Mouse (Mus musculus) limb, embryonic 14.5 days (tissue): ENCODE measurements around the gene Vav2. TPM values are rescaled to one million over a fixed set of nuclear protein-coding genes. Genes with fewer than 3 reads are reported as not detected.
A peak's percentile ranks its signal among the peaks of the same experiment; 100 is the strongest.

Experiments
- ATAC-seq: fragments of 200-750 bp; cut with Nextera tagmentation; 2 replicates; pipeline ENCODE4 v1.8.0; 2017; ENCODE audit warnings: low read depth, moderate number of reproducible peaks, moderate TSS enrichment; ENCODE audit not compliant: low FRiP score
- DNase-seq: peaks from one replicate; pipeline ENCODE4 v3.0.0-alpha.2; 2015; ENCODE audit warnings: low spot score
- H3K27ac ChIP-seq: fragments of 300-500 bp; sonication (generic); replicated peaks from 2 replicates; pipeline ENCODE4 v1.5.1; 2014; ENCODE audit warnings: low read depth, mild to moderate bottlenecking, low read length, moderate library complexity, mixed read lengths
- H3K27me3 ChIP-seq: fragments of 300-500 bp; sonication (generic); 2 replicates; pipeline ENCODE4 v1.6.1; 2014; ENCODE audit warnings: low read length, mixed read lengths; ENCODE audit not compliant: control insufficient read depth, insufficient read depth
- H3K36me3 ChIP-seq: fragments of 300-500 bp; sonication (generic); 2 replicates; pipeline ENCODE4 v1.6.1; 2014; ENCODE audit warnings: mild to moderate bottlenecking, low read length, moderate library complexity, mixed read lengths; ENCODE audit not compliant: control insufficient read depth, insufficient read depth
- H3K4me1 ChIP-seq: fragments of 300-500 bp; sonication (generic); 2 replicates; pipeline ENCODE4 v1.6.1; 2014; ENCODE audit warnings: antibody characterized with exemption, low read length, mixed read lengths; ENCODE audit not compliant: control insufficient read depth, insufficient read depth
- H3K4me2 ChIP-seq: fragments of 300-500 bp; sonication (generic); replicated peaks from 2 replicates; pipeline ENCODE4 v1.6.1; 2014; ENCODE audit warnings: low read depth, mild to moderate bottlenecking, low read length, moderate library complexity; ENCODE audit not compliant: severe bottlenecking
- H3K4me3 ChIP-seq: fragments of 300-500 bp; sonication (generic); replicated peaks from 2 replicates; pipeline ENCODE4 v1.5.1; 2014; ENCODE audit warnings: low read length
- H3K9ac ChIP-seq: fragments of 300-500 bp; sonication (generic); 2 replicates; pipeline ENCODE4 v1.6.1; 2014; ENCODE audit warnings: mild to moderate bottlenecking, low read depth, low read length, moderate library complexity; ENCODE audit not compliant: severe bottlenecking
- H3K9me3 ChIP-seq: fragments of 300-500 bp; sonication (generic); 2 replicates; pipeline ENCODE4 v1.6.1; 2016; ENCODE audit warnings: low read length; ENCODE audit not compliant: control insufficient read depth
- POLR2A ChIP-seq: fragments of 200-500 bp; IDR thresholded peaks from 2 replicates; pipeline ENCODE4 v1.8.0; 2012; ENCODE audit warnings: inconsistent platforms, mild to moderate bottlenecking, moderate library complexity, borderline replicate concordance; ENCODE audit not compliant: insufficient read depth, insufficient read length; ENCODE audit errors: extremely low read depth
- WGBS: fragments of 180-500 bp; shearing (Covaris S2); extraction: QIAGEN DNeasy Blood & Tissue Kit; methylation state at CpG from one replicate; pipeline ENCODE4 v1.1.7; 2014; 5-methylcytosine and 5-hydroxymethylcytosine counted together
- polyA plus RNA-seq, 2 experiments: library from polyadenylated mRNA; depleted of rRNA in 1 of 2; stranded (reverse) in 1 of 2; unstranded in 1 of 2; fragments of >200 nt; fragmentation: Nextera tagmentation in 1 of 2; extraction: Ambion mirVana in 1 of 2; gene quantifications; 2 replicates each; pipeline versions ENCODE4 v1.2.1 to v1.2.3; 2012 to 2014

Vav2 gene
- polyA plus RNA-seq, 2 experiments, result 5.9 to 19.6 TPM

DNA sequence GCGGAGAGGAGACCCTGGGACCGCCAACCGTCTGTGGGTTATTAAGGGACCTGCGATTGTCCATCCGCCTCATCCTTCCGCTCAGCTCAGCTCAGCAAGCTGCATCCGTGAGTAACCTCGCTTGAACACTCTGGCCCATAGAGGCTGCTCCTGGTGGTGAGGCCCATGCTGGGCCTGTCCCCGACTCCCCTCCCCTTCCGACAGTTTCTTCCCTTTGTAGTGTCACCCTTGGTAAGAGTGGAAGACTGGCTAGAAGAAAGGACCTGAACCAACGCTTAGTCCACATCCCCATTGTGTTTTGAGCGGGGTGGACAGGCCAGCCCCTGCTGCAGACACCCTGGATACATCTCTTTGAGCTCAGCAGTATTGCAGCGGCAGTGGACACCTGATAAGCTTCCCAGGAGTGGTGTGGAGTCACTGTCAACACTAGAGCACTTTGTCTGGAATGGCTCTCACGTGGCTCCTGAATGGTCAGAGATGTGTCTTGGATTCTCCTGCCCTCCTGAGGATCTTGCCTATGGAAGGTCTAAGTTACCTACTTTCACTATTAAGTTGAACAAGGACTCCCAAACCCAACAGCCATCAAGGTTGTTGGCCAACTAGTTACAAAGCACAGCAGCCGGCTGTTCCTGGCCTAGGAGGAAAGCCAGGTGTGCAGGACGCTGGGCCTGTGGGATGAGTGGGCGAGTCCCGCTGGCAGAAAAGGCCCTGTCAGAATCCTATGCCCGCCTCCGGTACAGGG lies 16.0 kb upstream of the Vav2 start:
- Histone ChIP-seq H3K9me3 (no peaks in the 10 kb centered on the region), H3K9ac (peak overlapping the region; percentile 73), H3K36me3 (peaks cover 36% of the 10 kb centered on the region), H3K4me2 (peak overlapping the region; percentile 75), H3K4me1 (0 out of 2 replicates have a peak, but pooled peaks cover 5% of the 10 kb centered on the region), H3K27ac (0 out of 2 replicates have a peak overlapping the region, but pooled peaks have one; percentile 26), H3K27me3 (no peaks in the 10 kb centered on the region), H3K4me3 (peak overlapping the region; percentile 68)
- no peak for DNase-seq
- ATAC-seq, result peak; percentile 8; the same call in 1 of the 2 replicates
- 36% methylated on average over 19 of the region's 20 CpGs for WGBS
- TF ChIP-seq POLR2A, result no peak

DNA sequence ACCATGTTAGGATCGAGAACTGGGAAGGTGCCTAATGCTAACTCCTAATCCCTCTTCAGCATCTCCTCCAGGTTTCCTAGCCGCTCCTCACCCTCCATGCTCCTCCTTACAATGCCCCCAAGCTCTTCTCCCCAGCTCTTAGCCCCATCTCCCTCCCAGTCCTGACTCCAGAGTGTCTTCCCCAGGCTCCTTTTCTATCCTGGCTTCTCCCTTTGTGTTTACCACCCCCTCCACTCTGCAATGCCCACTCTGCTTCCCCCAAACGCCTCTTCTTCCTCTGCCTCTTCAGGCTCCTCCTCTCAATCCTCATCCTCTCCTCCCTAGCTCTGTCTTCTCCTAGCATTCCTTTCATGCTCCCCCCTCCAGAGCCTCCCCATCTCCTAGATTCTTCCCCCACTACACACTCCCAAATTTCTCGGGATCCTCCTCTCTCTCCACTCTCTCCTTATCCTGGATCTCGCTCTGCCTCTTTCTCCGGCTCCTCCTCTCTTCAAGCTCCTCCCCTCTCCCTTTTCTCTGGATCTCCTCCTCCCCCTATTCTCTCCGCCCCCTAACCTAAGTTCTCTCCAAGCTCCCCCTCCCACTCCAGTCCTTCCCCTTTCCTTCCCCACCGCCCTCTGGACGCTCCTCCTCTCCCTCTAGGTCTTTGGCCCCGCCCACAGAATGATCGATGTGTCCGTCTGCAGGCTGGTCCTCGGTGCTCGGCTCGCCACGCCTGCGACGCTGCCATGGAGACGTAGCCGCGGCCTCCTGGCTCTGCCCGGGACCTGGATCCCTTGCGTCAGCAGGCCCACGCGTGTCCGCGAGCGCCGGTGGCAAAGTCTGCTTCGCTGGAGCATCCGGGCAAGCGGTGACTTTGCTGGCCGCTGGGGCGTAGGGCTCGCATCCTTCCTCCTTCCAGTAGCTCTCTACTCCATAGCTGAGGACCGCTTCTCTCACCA lies 15.2 kb upstream of the Vav2 start, which contains the start of gene Brd3os:
Gene Brd3os (plus strand): TSS at position 558 of the 941 bp plus-strand sequence.
- WGBS, result 2% methylated on average over 36 of the region's 36 CpGs
- TF ChIP-seq POLR2A, result 0 out of 2 replicates have a peak, but pooled peaks have one; percentile 61
- peak within 1 kb of the TSS; percentile 75 for H3K27ac ChIP-seq

DNA sequence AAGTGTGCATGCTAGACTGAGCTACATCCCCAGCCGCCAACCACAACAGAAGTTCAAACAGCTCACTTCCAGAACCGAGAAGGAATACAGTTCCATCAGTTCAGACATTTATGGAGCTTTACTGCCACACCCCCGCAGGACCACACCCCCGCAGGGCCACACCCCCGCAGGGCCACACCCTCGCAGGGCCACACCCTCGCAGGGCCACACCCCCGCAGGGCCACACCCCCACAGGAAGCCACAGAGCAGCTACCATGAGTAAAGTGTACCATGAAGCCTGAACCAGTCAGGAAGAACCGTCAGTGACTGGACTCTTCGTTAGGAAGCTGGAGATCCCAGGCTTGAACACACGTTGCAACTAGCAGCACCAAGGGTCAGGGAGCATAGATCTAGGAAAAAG lies 11.4 kb upstream of the Vav2 start:
- H3K27me3 ChIP-seq, result no peaks in the 10 kb centered on the region
- H3K4me2 ChIP-seq, result no peak overlapping the region
- no peak for ATAC-seq
- 0 out of 2 replicates have a peak, but pooled peaks cover 4% of the 10 kb centered on the region for H3K4me1 ChIP-seq
- no peak for TF ChIP-seq POLR2A
- H3K9ac ChIP-seq, result no peak overlapping the region
- H3K27ac ChIP-seq, result no peak overlapping the region
- 9% methylated on average over 11 of the region's 11 CpGs for WGBS
- H3K36me3 ChIP-seq, result no peaks in the 10 kb centered on the region
- no peak for DNase-seq
- no peaks in the 10 kb centered on the region for H3K9me3 ChIP-seq
- no peak overlapping the region for H3K4me3 ChIP-seq

More for the DNA sequence above, 15.2 kb upstream of the Vav2 start, which contains the start of gene Brd3os:
- ATAC-seq, result peak; percentile 92
- Histone ChIP-seq H3K9ac (peak within 1 kb of the TSS; percentile 73), H3K4me3 (peak within 1 kb of the TSS; percentile 68), H3K4me2 (peak within 1 kb of the TSS; percentile 75), H3K9me3 (no peaks in the 10 kb centered on the region), H3K27me3 (no peaks in the 10 kb centered on the region), H3K36me3 (peaks cover 28% of the 10 kb centered on the region), H3K4me1 (0 out of 2 replicates have a peak, but pooled peaks cover 5% of the 10 kb centered on the region)
- peak; percentile 99 for DNase-seq

DNA sequence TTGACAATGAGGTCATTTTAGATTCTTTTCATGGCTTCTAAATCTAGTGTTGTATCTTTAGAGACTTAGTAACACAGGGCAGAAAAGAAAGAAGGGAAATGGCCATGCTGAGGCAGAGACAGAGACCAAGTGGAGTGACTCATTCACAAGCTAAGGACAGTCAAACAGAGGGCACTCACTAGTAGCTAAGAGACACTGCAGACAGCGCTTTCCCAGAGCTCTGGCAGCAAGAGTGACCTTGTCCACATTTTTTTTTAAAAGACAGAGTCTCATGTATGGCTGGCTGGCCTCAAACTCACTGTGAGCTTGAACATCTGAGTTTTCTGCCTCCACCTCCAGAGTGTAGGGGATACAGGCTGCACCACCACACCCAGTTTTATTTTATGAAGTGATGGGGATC lies 11.0 kb upstream of the Vav2 start:
- DNase-seq (no peak), ATAC-seq (no peak)
- no peaks in the 10 kb centered on the region for H3K27me3 ChIP-seq
- no peaks in the 10 kb centered on the region for H3K36me3 ChIP-seq
- no peak overlapping the region for H3K4me3 ChIP-seq
- 60% methylated on average over 1 of the region's 1 CpGs for WGBS
- H3K4me1 ChIP-seq, result no peaks in the 10 kb centered on the region
- no peaks in the 10 kb centered on the region for H3K9me3 ChIP-seq
- no peak overlapping the region for H3K27ac ChIP-seq
- no peak overlapping the region for H3K4me2 ChIP-seq
- no peak for TF ChIP-seq POLR2A
- H3K9ac ChIP-seq, result no peak overlapping the region

DNA sequence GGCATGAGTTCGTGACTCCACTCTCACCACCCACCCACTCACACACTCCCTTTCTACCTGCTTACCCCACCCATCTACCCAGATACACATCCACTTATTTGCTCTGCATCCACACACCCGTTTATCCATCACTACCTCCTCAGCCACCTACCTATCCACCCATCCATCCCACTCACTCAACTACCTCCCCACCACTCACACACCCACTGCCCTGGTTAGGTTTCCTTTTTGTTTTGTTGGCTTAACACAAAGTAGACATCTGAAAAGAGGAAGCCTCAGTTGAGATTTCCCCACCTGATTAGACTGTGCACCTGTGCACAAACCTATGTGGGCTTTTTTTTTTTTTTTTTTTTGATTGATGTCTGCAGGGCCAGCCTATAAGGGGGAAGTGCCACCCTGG lies 5.8 kb upstream of the Vav2 start:
- TF ChIP-seq POLR2A, result no peak
- Histone ChIP-seq H3K36me3 (no peaks in the 10 kb centered on the region), H3K4me3 (no peak overlapping the region), H3K4me1 (peaks cover 5% of the 10 kb centered on the region), H3K27ac (no peak overlapping the region), H3K9me3 (no peaks in the 10 kb centered on the region), H3K9ac (no peak overlapping the region), H3K4me2 (no peak overlapping the region), H3K27me3 (no peaks in the 10 kb centered on the region)
- no peak for ATAC-seq
- DNase-seq, result no peak
- WGBS, result 82% methylated on average over 2 of the region's 2 CpGs
